Mouse (Mus musculus): ENCODE data around the gene Tle4.

The Tle4 gene

GRCm38 (mm10) chr19:14519186-14519585 is 78.7 kb downstream of the Tle4 start:
- no peak for DNase-seq

GRCm38 (mm10) chr19:14518438-14519044 is 79.3 kb downstream of the Tle4 start:
- no peak for DNase-seq

- DNase-seq = no peak
These were observed 81.4 kb downstream of the Tle4 start for GRCm38 (mm10) chr19:14516420-14516819.

- no peak for DNase-seq
These were observed 89.0 kb downstream of the Tle4 start for GRCm38 (mm10) chr19:14508819-14509218.

GRCm38 (mm10) chr19:14507911-14508310 is 89.9 kb downstream of the Tle4 start:
- no peak for DNase-seq

- no peak for DNase-seq
These were observed 90.8 kb downstream of the Tle4 start for GRCm38 (mm10) chr19:14506875-14507670.

- no peak for DNase-seq
These were observed 91.8 kb downstream of the Tle4 start for GRCm38 (mm10) chr19:14505885-14506548.

GRCm38 (mm10) chr19:14505401-14505800 is 92.5 kb downstream of the Tle4 start:
- no peak for DNase-seq

GRCm38 (mm10) chr19:14503862-14504261 is 94.0 kb downstream of the Tle4 start:
- DNase-seq = no peak

GRCm38 (mm10) chr19:14502234-14502633 is 95.6 kb downstream of the Tle4 start:
- DNase-seq = no peak

GRCm38 (mm10) chr19:14499835-14500425 is 97.9 kb downstream of the Tle4 start:
- DNase-seq = no peak

- no peak for DNase-seq
These were observed 104.8 kb downstream of the Tle4 start for GRCm38 (mm10) chr19:14493047-14493446.

- DNase-seq = no peak
These were observed 110.7 kb downstream of the Tle4 start for GRCm38 (mm10) chr19:14487180-14487579.

- DNase-seq = no peak
These were observed 112.7 kb downstream of the Tle4 start for GRCm38 (mm10) chr19:14485176-14485575.

GRCm38 (mm10) chr19:14482562-14483138 is 115.2 kb downstream of the Tle4 start:
- no peak for DNase-seq

- DNase-seq = no peak
These were observed 115.9 kb downstream of the Tle4 start for GRCm38 (mm10) chr19:14481796-14482561.

- DNase-seq = no peak
These were observed 118.1 kb downstream of the Tle4 start for GRCm38 (mm10) chr19:14479711-14480110.

- DNase-seq = no peak
These were observed 128.5 kb downstream of the Tle4 start for GRCm38 (mm10) chr19:14469325-14469724.

- no peak for DNase-seq
These were observed 129.1 kb downstream of the Tle4 start for GRCm38 (mm10) chr19:14468733-14469132.

- DNase-seq = peak; percentile 11
These were observed 131.8 kb downstream of the Tle4 start for GRCm38 (mm10) chr19:14466020-14466419.

- DNase-seq = no peak
These were observed 134.4 kb downstream of the Tle4 start for GRCm38 (mm10) chr19:14463281-14464079.
